In genomic region chr4:32571441-32571840, GRCm38 (mm10) we compare ENCODE assay signal across 12 mouse cellular contexts. TPM values are rescaled to one million over a fixed set of nuclear protein-coding genes. Genes with fewer than 3 reads are reported as not detected.
DNase-seq lines count a peak whose midpoint lies in the region; ATAC-seq and TF ChIP-seq lines count a peak whose summit lies in the region.
"Had no signal": no experiment of that assay in that cellular context is flagged by ENCODE, and none has a peak within 500 bp of the region (broad histone marks: within the 10 kb centered on the region; RNA-seq: fewer than 3 reads in every experiment).

No protein-coding gene starts in this region.

- TF ChIP-seq POLR2A in bone marrow macrophage, adult 2 months (IDR thresholded peaks at IDR 0.05; ENCODE audit: borderline replicate concordance, low read depth, low read length): no peak
- TF ChIP-seq POLR2A in myocyte (IDR thresholded peaks at IDR 0.05; ENCODE audit: insufficient read length, low read depth): no peak

- H3ac ChIP-seq in myocyte (ENCODE audit: control insufficient read depth, insufficient read length): no peak overlapping the region

- H3K36me3 ChIP-seq in intestine, embryonic 14.5 days (ENCODE audit: control insufficient read depth, insufficient read depth, low read length): peaks cover 2% of the 10 kb centered on the region; the same call in 1 of the 2 replicates
- H3K36me3 ChIP-seq in intestine, embryonic 15.5 days: no peaks in the 10 kb centered on the region
- H3K36me3 ChIP-seq in liver, embryonic 11.5 days (ENCODE audit: control insufficient read depth, insufficient read depth, low read length): no peaks in the 10 kb centered on the region
- no peaks in the 10 kb centered on the region for H3K36me3 ChIP-seq in myocyte (ENCODE audit: control insufficient read depth, insufficient read depth)

- no peaks in the 10 kb centered on the region for H3K9me3 ChIP-seq in intestine, embryonic 14.5 days (ENCODE audit: control insufficient read depth, low read length)
- H3K9me3 ChIP-seq in intestine, embryonic 15.5 days: no peaks in the 10 kb centered on the region
- H3K9me3 ChIP-seq in liver, embryonic 11.5 days (ENCODE audit: control insufficient read depth, low read length): no peaks in the 10 kb centered on the region
- H3K9me3 ChIP-seq: heart, embryonic 12.5 days; limb, embryonic 12.5 days had no signal

- no peak for TF ChIP-seq CTCF in bone marrow macrophage, adult 2 months (IDR thresholded peaks at IDR 0.05; ENCODE audit: low read depth, low read length)

- H3K79me2 ChIP-seq in myocyte (ENCODE audit: control insufficient read depth, insufficient read depth): no peaks in the 10 kb centered on the region

- peaks cover 11% of the 10 kb centered on the region for H3K4me1 ChIP-seq in intestine, embryonic 14.5 days (replicated peaks; ENCODE audit: control insufficient read depth, insufficient read depth, low read length)
- H3K4me1 ChIP-seq in intestine, embryonic 15.5 days (replicated peaks): peaks cover 6% of the 10 kb centered on the region; the same call in 1 of the 2 replicates
- peaks cover 36% of the 10 kb centered on the region for H3K4me1 ChIP-seq in bone marrow macrophage, adult 2 months (ENCODE audit: control insufficient read depth, insufficient read depth, low read length)
- H3K4me1 ChIP-seq in liver, embryonic 11.5 days (replicated peaks; ENCODE audit: control insufficient read depth, insufficient read depth, low read length): peaks cover 2% of the 10 kb centered on the region

- WGBS in intestine, embryonic 14.5 days: 51% methylated on average over 3 of the region's 3 CpGs
- 60% methylated on average over 3 of the region's 3 CpGs for WGBS in intestine, embryonic 15.5 days
- WGBS in liver, embryonic 11.5 days: 51% methylated on average over 3 of the region's 3 CpGs

- H3K4me3 ChIP-seq in intestine, embryonic 14.5 days (ENCODE audit: low read depth, low read length): no peak overlapping the region
- no peak overlapping the region for H3K4me3 ChIP-seq in intestine, embryonic 15.5 days (replicated peaks)
- peak overlapping the region; percentile 6 for H3K4me3 ChIP-seq in bone marrow macrophage, adult 2 months (ENCODE audit: insufficient read depth, low read length)
- H3K4me3 ChIP-seq in liver, embryonic 11.5 days (ENCODE audit: low read depth, low read length): no peak overlapping the region
- H3K4me3 ChIP-seq in myocyte: peak overlapping the region; percentile 12
- H3K4me3 ChIP-seq: heart, embryonic 12.5 days; limb, embryonic 12.5 days had no signal

- H3K9ac ChIP-seq in intestine, embryonic 14.5 days (ENCODE audit: low read length): no peak overlapping the region
- H3K9ac ChIP-seq in intestine, embryonic 15.5 days: no peak overlapping the region
- no peak overlapping the region for H3K9ac ChIP-seq in liver, embryonic 11.5 days (ENCODE audit: low read depth, low read length)
- H3K9ac ChIP-seq: heart, embryonic 12.5 days; limb, embryonic 12.5 days had no signal

- no peak overlapping the region for H3K27ac ChIP-seq in intestine, embryonic 14.5 days (ENCODE audit: low read depth)
- no peak overlapping the region for H3K27ac ChIP-seq in intestine, embryonic 15.5 days
- H3K27ac ChIP-seq in bone marrow macrophage, adult 2 months (ENCODE audit: insufficient read depth, low read depth, low read length): peak overlapping the region; percentile 86
- peak overlapping the region; percentile 72 for H3K27ac ChIP-seq in liver, embryonic 11.5 days (ENCODE audit: low read depth, low read length)

- ATAC-seq in intestine, embryonic 14.5 days (replicated peaks; ENCODE audit: low FRiP score, low TSS enrichment, low read depth): no peak
- no peak; the same call in 1 of the 2 replicates for ATAC-seq in intestine, embryonic 15.5 days
- ATAC-seq in liver, embryonic 11.5 days (replicated peaks; ENCODE audit: low FRiP score): no peak

- peak; percentile 48 for DNase-seq in intestine, embryonic 14.5 days (ENCODE audit: low spot score)
- no peak for DNase-seq in liver, embryonic 11.5 days (ENCODE audit: low spot score)
- DNase-seq in gastrocnemius, postnatal 25 days: no peak
- DNase-seq in gastrocnemius, postnatal 10 days: no peak
- no peak for DNase-seq in left cerebral cortex, postnatal 10 days (ENCODE audit: extremely low spot score in 1 of 2, low spot score in 2 of 2)

- intact Hi-C loops in left cerebral cortex, postnatal 10 days (cut with DNase I): loop anchor here (2.0 to 5.0 kb wide), 2 partner anchors 324 to 517 kb away; no protein-coding TSS in a partner anchor

- no peak overlapping the region for H3K4me2 ChIP-seq in intestine, embryonic 14.5 days (ENCODE audit: low read length)
- no peak overlapping the region for H3K4me2 ChIP-seq in intestine, embryonic 15.5 days (replicated peaks)
- H3K4me2 ChIP-seq in liver, embryonic 11.5 days: no peak overlapping the region
- peak overlapping the region; percentile 83 for H3K4me2 ChIP-seq in myocyte (ENCODE audit: low read depth)
- H3K4me2 ChIP-seq: heart, embryonic 12.5 days; limb, embryonic 12.5 days had no signal

- no peaks in the 10 kb centered on the region for H3K27me3 ChIP-seq in intestine, embryonic 14.5 days (replicated peaks; ENCODE audit: control insufficient read depth, insufficient read depth, low read length)
- H3K27me3 ChIP-seq in intestine, embryonic 15.5 days (replicated peaks): no peaks in the 10 kb centered on the region
- no peaks in the 10 kb centered on the region for H3K27me3 ChIP-seq in liver, embryonic 11.5 days (replicated peaks; ENCODE audit: control insufficient read depth, insufficient read depth, low read length)
- H3K27me3 ChIP-seq in myocyte (ENCODE audit: control insufficient read depth, insufficient read depth, insufficient read length): no peaks in the 10 kb centered on the region
- H3K27me3 ChIP-seq: heart, embryonic 12.5 days; limb, embryonic 12.5 days had no signal

TF ChIP-seq in myocyte, 11 proteins besides CTCF, POLR2A, EP300 and RAD21:
- TF ChIP-seq MYOD1 (IDR thresholded peaks at IDR 0.05; ENCODE audit: control insufficient read depth in 1 of 3, insufficient read length in 2 of 3, low read depth in 2 of 3) (no peak), CEBPB (IDR thresholded peaks at IDR 0.05; ENCODE audit: insufficient read depth, poor library complexity, severe bottlenecking) (peak; percentile 70), REST (IDR thresholded peaks at IDR 0.05; ENCODE audit: insufficient read depth, insufficient read length) (no peak), POLR2AphosphoS2 (IDR thresholded peaks at IDR 0.05; ENCODE audit: insufficient read length, low read depth) (peak; percentile 13), TCF12 (IDR thresholded peaks at IDR 0.05; ENCODE audit: insufficient read depth, poor library complexity, severe bottlenecking) (no peak), MYOG (IDR thresholded peaks at IDR 0.05; ENCODE audit: control insufficient read depth in 1 of 3, insufficient read depth in 1 of 3, insufficient read length in 2 of 3, low read depth in 2 of 3) (no peak), MAX (IDR thresholded peaks at IDR 0.05; ENCODE audit: low read depth) (no peak), SRF (IDR thresholded peaks at IDR 0.05; ENCODE audit: control insufficient read depth, insufficient read length, low read depth) (no peak)

RNA-seq across cellular contexts. Expression of gene Gja10, which starts 31.1 kb away (rescaled TPM):
- 0.09 TPM in 1 of 2 replicates, not detected in the other for polyA plus RNA-seq in intestine, embryonic 14.5 days (2014; fragmentation: Nextera tagmentation; extraction: Ambion mirVana)
- polyA plus RNA-seq in intestine, embryonic 15.5 days (2015; fragmentation: Nextera tagmentation; extraction: Ambion mirVana): not detected in 2 replicates
- not detected in 2 replicates for polyA plus RNA-seq in bone marrow macrophage, adult 2 months (2012; ENCODE audit: insufficient read depth, insufficient read length, missing spikeins)
- 0.09 TPM in 1 of 2 replicates, not detected in the other for polyA plus RNA-seq in liver, embryonic 11.5 days (2014; fragmentation: Nextera tagmentation; extraction: Ambion mirVana)
- not detected for polyA plus RNA-seq in myocyte (2012; fragmentation: generic; extraction: Trizol)
- not detected for total RNA-seq in gastrocnemius, postnatal 25 days (2021)
- total RNA-seq in gastrocnemius, postnatal 10 days (2021): not detected
- total RNA-seq in left cerebral cortex, postnatal 10 days (2021): not detected
- polyA plus RNA-seq: embryonic facial prominence, embryonic 11.5 days; heart, embryonic 12.5 days; stomach, embryonic 16.5 days had no signal

RNA-seq across cellular contexts. Expression of gene Casp8ap2, which starts 43.8 kb away (rescaled TPM):
- polyA plus RNA-seq in intestine, embryonic 14.5 days (2014; fragmentation: Nextera tagmentation; extraction: Ambion mirVana): 49.4 and 49.5 TPM in 2 replicates
- 45.9 and 47.8 TPM in 2 replicates for polyA plus RNA-seq in intestine, embryonic 15.5 days (2015; fragmentation: Nextera tagmentation; extraction: Ambion mirVana)
- 10.5 and 11.3 TPM in 2 replicates for polyA plus RNA-seq in bone marrow macrophage, adult 2 months (2012; ENCODE audit: insufficient read depth, insufficient read length, missing spikeins)
- 43.2 and 48.2 TPM in 2 replicates for polyA plus RNA-seq in liver, embryonic 11.5 days (2014; fragmentation: Nextera tagmentation; extraction: Ambion mirVana)
- 1.8 TPM for polyA plus RNA-seq in myocyte (2012; fragmentation: generic; extraction: Trizol)
- total RNA-seq in gastrocnemius, postnatal 25 days (2021): 1 to 10 TPM; 3.8 to 5.1 TPM
- 1 to 10 TPM; 6.8 to 8.3 TPM for total RNA-seq in gastrocnemius, postnatal 10 days (2021)
- total RNA-seq in left cerebral cortex, postnatal 10 days (2021): 1 to 10 TPM; 9.2 to 10.0 TPM

Comparison
In these comparisons a context has a peak if more than half of its experiments do, and no peak if none do; other contexts are left out.
1. H3K27ac ChIP-seq: peak in bone marrow macrophage, adult 2 months (single experiment) and liver, embryonic 11.5 days (single experiment); none in intestine, embryonic 14.5 days (single experiment) and intestine, embryonic 15.5 days (single experiment).
2. H3K4me3 ChIP-seq: peak in bone marrow macrophage, adult 2 months (single experiment) and myocyte (single experiment); none in intestine, embryonic 14.5 days (single experiment), intestine, embryonic 15.5 days (single experiment) and liver, embryonic 11.5 days (single experiment).